Mouse (Mus musculus) cerebellum, adult 2 months (tissue): Measurements from ENCODE around the gene Ctsll3.

Experiments
- CTCF ChIP-seq: fragments of 200-500 bp; IDR thresholded peaks from 2 replicates; pipeline ENCODE4 v1.5.1; 2011; ENCODE audit warnings: low read depth, mild to moderate bottlenecking, control low read depth, low read length, moderate library complexity, borderline replicate concordance; ENCODE audit not compliant: insufficient read depth
- POLR2A ChIP-seq: fragments of 200-500 bp; IDR thresholded peaks from 2 replicates; pipeline ENCODE4 v1.6.1; 2011; ENCODE audit warnings: low read length, control low read depth, borderline replicate concordance; ENCODE audit not compliant: insufficient read depth

- no peak for TF ChIP-seq CTCF
- no peak for TF ChIP-seq POLR2A
These were observed 13.2 kb downstream of the Ctsll3 start for GRCm38 (mm10) chr13:60789466-60789865.
